ENCODE assay signal across 8 mouse cellular contexts in the genomic region with DNA sequence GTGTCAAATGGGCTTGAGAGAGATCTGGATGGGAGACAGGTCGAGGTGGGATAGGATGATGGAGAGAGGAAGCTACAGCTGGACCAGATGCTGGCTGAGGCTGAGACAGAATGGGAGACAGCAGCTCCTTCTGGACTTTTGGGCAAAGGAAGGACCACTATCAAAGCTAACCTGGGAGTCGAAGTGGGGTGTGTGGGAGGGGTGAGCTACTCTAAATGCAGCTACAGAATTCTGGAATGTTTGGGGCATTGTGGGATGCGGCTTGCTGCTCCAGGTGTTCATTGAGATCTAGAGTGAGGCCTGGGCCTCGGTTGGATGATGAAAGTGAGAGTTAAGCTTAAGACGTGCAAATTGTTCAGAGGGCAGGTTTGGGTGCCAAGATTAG. TPM values are rescaled to one million over a fixed set of nuclear protein-coding genes. Genes with fewer than 3 reads are reported as not detected.
DNase-seq lines count a peak whose midpoint lies in the region; ATAC-seq and TF ChIP-seq lines count a peak whose summit lies in the region.

No protein-coding gene starts in this region.

- H3K79me2 ChIP-seq in myocyte (ENCODE audit: control insufficient read depth, insufficient read depth) = no peaks in the 10 kb centered on the region

- TF ChIP-seq POLR2A in myocyte (IDR thresholded peaks at IDR 0.05; ENCODE audit: insufficient read length, low read depth) = no peak

- H3K27me3 ChIP-seq in kidney, embryonic 14.5 days (ENCODE audit: control insufficient read depth, insufficient read depth, low read length) = no peaks in the 10 kb centered on the region
- no peaks in the 10 kb centered on the region for H3K27me3 ChIP-seq in embryonic facial prominence, embryonic 14.5 days (replicated peaks; ENCODE audit: control insufficient read depth, insufficient read depth, low read length)
- peaks cover 14% of the 10 kb centered on the region; the same call in 1 of the 2 replicates for H3K27me3 ChIP-seq in intestine, embryonic 16.5 days (replicated peaks; ENCODE audit: control insufficient read depth, insufficient read depth, low read length)
- peaks cover 12% of the 10 kb centered on the region for H3K27me3 ChIP-seq in myocyte (ENCODE audit: control insufficient read depth, insufficient read depth, insufficient read length)

- WGBS in kidney, embryonic 14.5 days = 37% methylated on average over 5 of the region's 5 CpGs
- 40% methylated on average over 5 of the region's 5 CpGs for WGBS in embryonic facial prominence, embryonic 14.5 days
- WGBS in intestine, embryonic 16.5 days = 51% methylated on average over 5 of the region's 5 CpGs

- peak overlapping the region; percentile 100 for H3K4me2 ChIP-seq in kidney, embryonic 14.5 days (replicated peaks; ENCODE audit: low read depth, low read length)
- peak overlapping the region; percentile 99 for H3K4me2 ChIP-seq in embryonic facial prominence, embryonic 14.5 days (ENCODE audit: low read depth, low read length)
- H3K4me2 ChIP-seq in intestine, embryonic 16.5 days (ENCODE audit: low read depth, low read length) = peak overlapping the region; percentile 99
- peak overlapping the region; percentile 96 for H3K4me2 ChIP-seq in myocyte (ENCODE audit: low read depth)

- H3K9ac ChIP-seq in kidney, embryonic 14.5 days (ENCODE audit: low read depth, low read length) = peak overlapping the region; percentile 71; the same call in 1 of the 2 replicates
- H3K9ac ChIP-seq in embryonic facial prominence, embryonic 14.5 days (ENCODE audit: low read depth, low read length) = peak overlapping the region; percentile 75
- H3K9ac ChIP-seq in intestine, embryonic 16.5 days (ENCODE audit: low read depth, low read length) = peak overlapping the region; percentile 71; the same call in 1 of the 2 replicates

- H3K27ac ChIP-seq in kidney, embryonic 14.5 days (ENCODE audit: low read depth, low read length) = no peak overlapping the region
- H3K27ac ChIP-seq in embryonic facial prominence, embryonic 14.5 days (replicated peaks; ENCODE audit: low read depth, low read length) = no peak overlapping the region
- no peak overlapping the region for H3K27ac ChIP-seq in intestine, embryonic 16.5 days (ENCODE audit: low read length)

- 0 out of 2 replicates have a peak, but pooled peaks have one; percentile 6 for ATAC-seq in kidney, embryonic 14.5 days (ENCODE audit: low FRiP score, low TSS enrichment)
- no peak for ATAC-seq in embryonic facial prominence, embryonic 14.5 days (ENCODE audit: low read depth)
- no peak for ATAC-seq in intestine, embryonic 16.5 days

- peak overlapping the region; percentile 79 for H3K4me3 ChIP-seq in kidney, embryonic 14.5 days (ENCODE audit: low read length)
- H3K4me3 ChIP-seq in embryonic facial prominence, embryonic 14.5 days (ENCODE audit: low read depth, low read length) = peak overlapping the region; percentile 78
- H3K4me3 ChIP-seq in intestine, embryonic 16.5 days (ENCODE audit: low read length) = peak overlapping the region; percentile 81
- H3K4me3 ChIP-seq in myocyte = no peak overlapping the region

- H3ac ChIP-seq in myocyte (ENCODE audit: control insufficient read depth, insufficient read length) = peak overlapping the region; percentile 27

- H3K4me1 ChIP-seq in kidney, embryonic 14.5 days (ENCODE audit: control insufficient read depth, insufficient read depth, low read length) = peaks cover 20% of the 10 kb centered on the region
- H3K4me1 ChIP-seq in embryonic facial prominence, embryonic 14.5 days (ENCODE audit: control insufficient read depth, insufficient read depth, low read length) = peaks cover 17% of the 10 kb centered on the region
- peaks cover 12% of the 10 kb centered on the region for H3K4me1 ChIP-seq in intestine, embryonic 16.5 days (ENCODE audit: control insufficient read depth, insufficient read depth, low read length)

- H3K36me3 ChIP-seq in kidney, embryonic 14.5 days (ENCODE audit: control insufficient read depth, insufficient read depth, low read length) = peaks cover 3% of the 10 kb centered on the region; the same call in 1 of the 2 replicates
- H3K36me3 ChIP-seq in embryonic facial prominence, embryonic 14.5 days (ENCODE audit: control insufficient read depth, insufficient read depth, low read length) = no peaks in the 10 kb centered on the region
- 0 out of 2 replicates have a peak, but pooled peaks cover 3% of the 10 kb centered on the region for H3K36me3 ChIP-seq in intestine, embryonic 16.5 days (ENCODE audit: control insufficient read depth, insufficient read depth, low read length)
- no peaks in the 10 kb centered on the region for H3K36me3 ChIP-seq in myocyte (ENCODE audit: control insufficient read depth, insufficient read depth)

- no peak for DNase-seq in kidney, adult 18-20 months
- DNase-seq in embryonic facial prominence, embryonic 14.5 days (ENCODE audit: low spot score) = no peak
- DNase-seq in urinary bladder, adult 2 months (ENCODE audit: low spot score) = no peak
- DNase-seq in gastrocnemius, postnatal 36 days = no peak
- DNase-seq in adrenal gland, adult 18-20 months (ENCODE audit: low spot score in 2 of 2) = no peak

- H3K9me3 ChIP-seq in kidney, embryonic 14.5 days (ENCODE audit: control insufficient read depth, low read length) = peaks cover 6% of the 10 kb centered on the region; the same call in 1 of the 2 replicates
- H3K9me3 ChIP-seq in embryonic facial prominence, embryonic 14.5 days (ENCODE audit: control insufficient read depth, low read length) = 0 out of 2 replicates have a peak, but pooled peaks cover 7% of the 10 kb centered on the region
- no peaks in the 10 kb centered on the region for H3K9me3 ChIP-seq in intestine, embryonic 16.5 days (ENCODE audit: control insufficient read depth, low read length)

- intact Hi-C loops in gastrocnemius, postnatal 36 days (cut with DNase I) = no loop called here

TF ChIP-seq in myocyte, 11 proteins besides CTCF, POLR2A, EP300 and RAD21:
- TF ChIP-seq REST (IDR thresholded peaks at IDR 0.05; ENCODE audit: insufficient read depth, insufficient read length) (no peak), CEBPB (IDR thresholded peaks at IDR 0.05; ENCODE audit: insufficient read depth, poor library complexity, severe bottlenecking) (no peak), MYOD1 (IDR thresholded peaks at IDR 0.05; ENCODE audit: control insufficient read depth in 1 of 3, insufficient read length in 2 of 3, low read depth in 2 of 3) (no peak), MAX (IDR thresholded peaks at IDR 0.05; ENCODE audit: low read depth) (no peak), E2F4 (IDR thresholded peaks at IDR 0.05; ENCODE audit: insufficient read depth) (no peak), SRF (IDR thresholded peaks at IDR 0.05; ENCODE audit: control insufficient read depth, insufficient read length, low read depth) (no peak), TCF12 (IDR thresholded peaks at IDR 0.05; ENCODE audit: insufficient read depth, poor library complexity, severe bottlenecking) (no peak), MYOG (IDR thresholded peaks at IDR 0.05; ENCODE audit: control insufficient read depth in 1 of 3, insufficient read depth in 1 of 3, insufficient read length in 2 of 3, low read depth in 2 of 3) (no peak), TCF3 (IDR thresholded peaks at IDR 0.05; ENCODE audit: insufficient read length, low read depth) (no peak)
TF ChIP-seq in myocyte: peak in this region for 0.

RNA-seq across cellular contexts. Expression of gene Trim62, which starts 1.3 kb away (rescaled TPM):
- polyA plus RNA-seq in kidney, embryonic 14.5 days (2014; fragmentation: Nextera tagmentation; extraction: Ambion mirVana) = 7.3 and 11.0 TPM in 2 replicates
- 8.8 and 9.2 TPM in 2 replicates for polyA plus RNA-seq in embryonic facial prominence, embryonic 14.5 days (2014; fragmentation: Nextera tagmentation; extraction: Ambion mirVana)
- polyA plus RNA-seq in intestine, embryonic 16.5 days (2015; fragmentation: Nextera tagmentation; extraction: Ambion mirVana) = 2.2 and 2.3 TPM in 2 replicates
- 0.65 TPM for polyA plus RNA-seq in myocyte (2012; fragmentation: generic; extraction: Trizol)
- 23.4 and 30.0 TPM in 2 replicates for polyA plus RNA-seq in urinary bladder, adult 2 months (2012; rRNA removed)
- under 1 TPM; 0.51 to 0.79 TPM for total RNA-seq in gastrocnemius, postnatal 36 days (2021)
- total RNA-seq in adrenal gland, adult 18-20 months (2021) = 1 to 10 TPM; 4.5 to 8.8 TPM
